Mouse (Mus musculus): Measurements from ENCODE around the gene Eftud2.

DNA sequence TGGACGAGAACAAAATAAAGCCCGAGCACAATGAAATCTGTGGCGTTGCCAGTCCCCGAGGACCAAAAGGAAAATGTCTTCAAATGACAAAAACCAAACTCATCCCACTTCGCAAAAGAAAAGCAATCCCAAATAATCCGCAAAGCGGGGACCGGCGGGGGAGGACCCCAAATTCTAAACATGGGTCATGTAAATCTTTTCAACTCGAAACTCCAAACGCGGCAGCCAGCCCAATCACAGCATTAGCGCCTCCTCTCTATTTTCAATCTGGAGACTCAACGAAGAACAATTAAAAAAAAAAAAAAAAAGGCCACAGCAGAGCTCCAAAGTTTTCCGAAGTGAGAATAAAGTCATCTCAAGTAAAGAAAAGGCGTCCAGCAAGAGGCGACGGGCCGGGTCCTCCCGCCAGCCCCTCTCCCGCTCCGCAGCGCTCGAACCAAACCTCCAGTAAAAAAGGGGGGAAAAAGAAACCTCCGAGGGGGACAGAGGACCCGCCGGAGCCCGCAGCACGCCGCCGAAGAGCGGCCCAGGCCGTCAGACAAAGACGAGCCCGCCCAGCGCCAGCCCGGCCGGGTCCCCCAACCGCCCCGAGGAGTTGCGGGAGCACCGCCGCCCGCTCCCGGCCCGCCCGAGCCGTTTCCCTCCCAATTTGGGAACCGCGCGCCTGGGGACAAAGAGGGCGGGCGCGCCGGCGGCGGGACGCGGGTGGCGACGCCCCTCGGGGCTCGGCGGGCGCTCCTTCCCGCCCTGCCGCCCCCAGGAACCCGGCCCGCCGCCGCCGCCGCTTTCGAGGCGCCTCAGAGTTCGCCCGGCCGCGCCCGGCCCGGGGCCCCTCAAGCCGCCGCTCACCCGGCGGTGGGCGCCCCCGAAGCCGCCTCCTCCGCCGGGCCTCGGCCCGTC, 62.4 kb downstream of the Eftud2 start:
- TF ChIP-seq CTCF (IDR thresholded peaks at IDR 0.05; ENCODE audit: low read depth, low read length) (no peak), EP300 (IDR thresholded peaks at IDR 0.05; ENCODE audit: insufficient read depth, low read depth, low read length) (no peak), POLR2A (IDR thresholded peaks at IDR 0.05; ENCODE audit: insufficient read depth, low read length) (no peak)
